Mouse (Mus musculus): ENCODE data around the gene Hydin. TPM values are rescaled to one million over a fixed set of nuclear protein-coding genes. Genes with fewer than 3 reads are reported as not detected.

The Hydin gene
- polyA plus RNA-seq (2012): 0.01 TPM in 1 of 2 replicates, not detected in the other

DNA sequence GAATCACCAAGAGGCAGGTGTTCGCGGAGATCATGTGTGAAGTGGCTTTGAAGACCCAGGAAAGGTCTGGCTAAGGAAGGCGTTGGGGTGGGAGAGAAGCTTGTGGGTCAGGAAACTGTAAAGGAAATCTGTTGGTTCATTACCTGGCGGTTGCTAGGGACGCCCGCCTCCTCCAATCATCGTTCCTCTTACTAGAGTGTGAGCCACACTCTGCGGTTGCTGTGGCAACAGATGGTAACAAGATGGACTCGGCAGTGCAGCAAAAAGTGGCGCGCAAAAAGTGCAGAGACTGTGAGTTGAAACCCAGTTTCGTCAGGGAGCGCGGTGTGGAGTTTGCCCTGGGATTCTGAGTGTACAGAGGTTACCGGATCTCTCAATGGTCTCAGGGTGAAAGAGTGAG lies at the start of gene Hydin:
TSS of gene Hydin (plus strand) at position 237 of the 400 bp plus-strand sequence.

DNA sequence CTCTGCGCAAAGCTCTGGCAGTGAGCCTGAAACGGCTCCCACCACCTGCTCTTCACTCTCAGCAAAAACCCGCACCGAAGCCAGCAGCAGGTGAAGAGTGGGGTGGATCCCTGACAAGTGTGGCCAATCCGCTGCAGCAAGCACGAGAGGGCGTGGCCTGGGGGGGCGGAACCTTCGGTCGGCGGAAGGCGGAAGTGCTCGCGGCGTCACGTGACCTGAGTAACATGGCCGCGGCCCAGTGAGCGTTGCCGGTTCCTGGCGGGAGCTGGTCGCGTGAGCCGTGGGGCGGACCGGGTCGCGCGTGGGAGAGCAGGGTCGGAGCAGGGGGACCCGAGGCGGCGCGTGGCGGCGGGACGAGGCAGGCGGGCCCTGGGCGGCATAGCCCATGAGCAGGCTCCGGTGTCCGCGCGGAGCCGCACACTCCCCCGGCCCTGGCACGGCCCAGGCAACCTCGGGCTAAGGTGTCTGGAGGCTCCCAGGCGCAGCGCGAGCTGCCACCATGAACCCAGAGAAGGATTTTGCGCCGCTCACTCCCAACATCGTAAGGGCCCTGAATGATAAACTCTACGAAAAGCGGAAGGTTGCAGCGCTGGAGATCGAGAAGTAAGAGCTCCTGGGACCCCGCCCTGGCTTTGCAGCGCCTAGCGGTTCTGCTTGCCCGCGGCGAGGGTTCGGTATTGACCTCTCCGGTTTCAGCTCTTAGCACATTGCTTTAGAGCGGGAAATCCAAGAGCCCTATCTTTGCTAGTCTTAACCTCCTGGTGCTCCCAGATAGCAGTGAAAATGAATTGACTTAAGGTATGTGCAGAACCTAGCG lies 351.8 kb downstream of the Hydin start, which contains the start of gene Vac14:
TSS of gene Vac14 (plus strand) at position 195 of the 817 bp plus-strand sequence.

Other genes starting within 250 kb of the Hydin start
- gene Chst4, start 227.2 kb upstream of the Hydin start, polyA plus RNA-seq (2012): not detected in 2 replicates
- gene Zfp612, start 187.2 kb upstream of the Hydin start, polyA plus RNA-seq (2012): not detected in 2 replicates
- not detected in 2 replicates for gene Gm21964, start 165.8 kb upstream of the Hydin start, polyA plus RNA-seq (2012)
- gene Gm17720, start 164.2 kb upstream of the Hydin start, polyA plus RNA-seq (2012): not detected in 2 replicates
- not detected in 2 replicates for gene Calb2, start 98.8 kb upstream of the Hydin start, polyA plus RNA-seq (2012)
- gene Cmtr2, start 51.3 kb upstream of the Hydin start, polyA plus RNA-seq (2012): 0.82 and 1.1 TPM in 2 replicates

Measured in megakaryocyte-erythroid progenitor cell, adult 5 weeks (primary cell).